Mouse (Mus musculus): ENCODE data around the gene Arhgef5. TPM values are rescaled to one million over a fixed set of nuclear protein-coding genes. Genes with fewer than 3 reads are reported as not detected.
A peak's percentile ranks its signal among the peaks of the same experiment; 100 is the strongest.
"Not testable (repeated sequence)": the region's sequence is repeated elsewhere in the genome, so short reads cannot be mapped to it uniquely, and the experiment has no call there.

The Arhgef5 gene
- polyA plus RNA-seq (2015; fragmentation: Nextera tagmentation; extraction: Ambion mirVana), result 2.6 and 3.3 TPM in 2 replicates

DNA sequence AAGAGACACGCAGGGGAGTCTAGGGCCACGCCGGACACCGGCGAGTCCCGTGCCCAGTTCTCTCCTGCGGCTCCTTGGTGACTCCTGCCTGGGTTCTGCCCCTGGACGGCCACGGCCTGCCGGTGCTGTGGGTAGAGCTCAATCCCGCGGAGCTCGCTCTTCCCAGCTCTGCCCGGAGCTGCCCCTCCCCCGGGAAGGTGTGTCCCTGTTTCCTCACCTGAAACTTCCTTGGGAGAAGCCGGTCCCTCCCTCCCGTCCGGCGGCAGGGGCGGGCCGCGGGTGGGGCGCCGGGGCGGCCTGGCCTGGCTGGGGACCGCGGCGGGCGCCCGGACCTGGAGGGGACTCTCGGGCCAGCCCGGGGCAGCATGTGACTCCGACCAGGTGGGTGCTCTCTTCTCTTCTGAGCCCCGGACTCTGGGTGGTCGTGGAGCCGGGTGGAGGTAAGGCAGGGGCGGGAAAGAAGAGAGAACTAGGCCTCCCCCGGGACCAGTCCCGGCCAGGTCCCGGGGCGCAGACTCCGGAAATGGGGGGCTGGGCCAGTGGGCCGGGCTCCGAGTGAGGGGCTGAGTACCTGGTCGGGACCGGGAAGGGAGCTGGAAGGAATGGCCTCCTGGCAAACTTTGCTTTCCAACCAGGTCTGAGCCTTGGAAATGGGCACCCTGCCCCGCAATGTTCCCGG lies at the start of gene Arhgef5:
Gene Arhgef5 (plus strand): TSS at position 220 of the 679 bp plus-strand sequence.
- Histone ChIP-seq H3K27me3 (peaks cover 35% of the 10 kb centered on the region), H3K27ac (replicated peaks) (peak within 1 kb of the TSS; percentile 34; the same call in 1 of the 2 replicates), H3K4me3 (peak within 1 kb of the TSS; percentile 49), H3K9me3 (no peaks in the 10 kb centered on the region), H3K4me2 (peak within 1 kb of the TSS; percentile 88), H3K4me1 (replicated peaks) (peaks cover 12% of the 10 kb centered on the region), H3K36me3 (no peaks in the 10 kb centered on the region), H3K9ac (peak within 1 kb of the TSS; percentile 68)
- ATAC-seq (ENCODE audit: low read depth), result peak; percentile 65
- WGBS, result 1% methylated on average over 43 of the region's 48 CpGs

DNA sequence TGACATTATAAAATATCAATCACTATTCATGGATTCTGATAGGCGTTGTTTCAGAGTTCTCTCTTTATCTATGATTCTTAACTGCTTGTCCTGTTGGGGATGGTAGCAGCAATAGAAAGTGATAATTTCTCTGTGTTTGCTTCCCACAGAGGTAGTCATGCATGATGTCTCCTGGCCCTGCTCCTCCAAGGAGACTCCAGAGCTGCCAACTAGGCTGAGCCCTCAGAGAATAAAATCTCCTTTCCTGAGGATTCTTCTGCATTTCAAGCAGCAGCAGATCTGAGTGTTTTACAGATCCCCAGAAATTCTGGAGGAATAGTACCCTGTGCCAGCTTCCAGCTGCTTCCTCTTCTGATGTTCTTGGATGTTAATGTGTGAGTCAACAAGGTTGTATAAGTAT lies 34.1 kb upstream of the Arhgef5 start, which contains the start of gene Olfr47:
Gene Olfr47 (plus strand): TSS at position 275 of the 400 bp plus-strand sequence.
- ATAC-seq (ENCODE audit: low read depth); H3K9me3 ChIP-seq; H3K36me3 ChIP-seq; H3K4me1 ChIP-seq (replicated peaks); H3K9ac ChIP-seq; H3K27ac ChIP-seq (replicated peaks); H3K27me3 ChIP-seq; H3K4me3 ChIP-seq; H3K4me2 ChIP-seq: not testable (repeated sequence)
- WGBS, result 93% methylated on average over 1 of the region's 1 CpGs

GRCm38 (mm10) chr6:43242061-43242460 lies 23.3 kb upstream of the Arhgef5 start:
- H3K27me3 ChIP-seq, result no peaks in the 10 kb centered on the region
- H3K4me1 ChIP-seq (replicated peaks), result no peaks in the 10 kb centered on the region
- no peaks in the 10 kb centered on the region for H3K36me3 ChIP-seq
- ATAC-seq (ENCODE audit: low read depth), result no peak
- no peak overlapping the region for H3K4me2 ChIP-seq
- H3K27ac ChIP-seq (replicated peaks), result no peak overlapping the region
- H3K9ac ChIP-seq, result no peak overlapping the region
- H3K4me3 ChIP-seq, result no peak overlapping the region
- WGBS, result 16% methylated on average over 4 of the region's 4 CpGs
- H3K9me3 ChIP-seq, result no peaks in the 10 kb centered on the region

- WGBS, result 72% methylated on average over 3 of the region's 3 CpGs
- Histone ChIP-seq H3K4me3 (no peak overlapping the region), H3K9me3 (no peaks in the 10 kb centered on the region), H3K27me3 (no peaks in the 10 kb centered on the region), H3K4me2 (no peak overlapping the region), H3K36me3 (no peaks in the 10 kb centered on the region), H3K27ac (replicated peaks) (no peak overlapping the region), H3K9ac (no peak overlapping the region), H3K4me1 (replicated peaks) (no peaks in the 10 kb centered on the region)
- ATAC-seq (ENCODE audit: low read depth), result no peak
These were observed 18.0 kb upstream of the Arhgef5 start for GRCm38 (mm10) chr6:43247396-43247795.

DNA sequence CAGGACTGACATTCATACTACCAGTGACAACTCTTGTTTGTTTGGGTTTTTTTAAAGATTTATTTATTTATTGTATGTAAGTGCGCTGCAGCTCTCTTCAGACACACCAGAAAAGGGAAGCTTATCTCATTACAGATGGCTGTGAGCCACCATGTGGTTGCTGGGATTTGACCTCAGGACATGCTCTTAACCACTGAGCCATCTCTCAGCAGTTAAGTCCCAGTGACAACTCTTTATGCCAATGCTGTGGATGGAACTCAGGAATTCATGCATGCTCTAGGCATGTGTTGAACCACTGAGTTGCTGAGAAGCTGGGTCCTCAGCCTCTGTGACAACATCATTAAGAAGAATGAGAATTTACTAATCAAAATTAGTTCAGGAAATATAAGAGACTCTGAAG lies 12.4 kb upstream of the Arhgef5 start:
- H3K9ac ChIP-seq, result no peak overlapping the region
- H3K9me3 ChIP-seq, result no peaks in the 10 kb centered on the region
- ATAC-seq (ENCODE audit: low read depth), result no peak
- H3K4me1 ChIP-seq (replicated peaks), result no peaks in the 10 kb centered on the region
- H3K36me3 ChIP-seq, result no peaks in the 10 kb centered on the region
- no peak overlapping the region for H3K4me3 ChIP-seq
- H3K4me2 ChIP-seq, result no peak overlapping the region
- no peak overlapping the region for H3K27ac ChIP-seq (replicated peaks)
- no peaks in the 10 kb centered on the region for H3K27me3 ChIP-seq
- WGBS, result 97% methylated on average over 1 of the region's 1 CpGs

GRCm38 (mm10) chr6:43254193-43254926 lies 11.0 kb upstream of the Arhgef5 start:
- 70% methylated on average over 7 of the region's 7 CpGs for WGBS
- H3K4me2 ChIP-seq, result no peak overlapping the region
- no peaks in the 10 kb centered on the region for H3K4me1 ChIP-seq (replicated peaks)
- no peaks in the 10 kb centered on the region for H3K36me3 ChIP-seq
- no peaks in the 10 kb centered on the region for H3K9me3 ChIP-seq
- no peak overlapping the region for H3K4me3 ChIP-seq
- ATAC-seq (ENCODE audit: low read depth), result no peak
- H3K27me3 ChIP-seq, result no peaks in the 10 kb centered on the region
- no peak overlapping the region for H3K9ac ChIP-seq
- H3K27ac ChIP-seq (replicated peaks), result no peak overlapping the region

DNA sequence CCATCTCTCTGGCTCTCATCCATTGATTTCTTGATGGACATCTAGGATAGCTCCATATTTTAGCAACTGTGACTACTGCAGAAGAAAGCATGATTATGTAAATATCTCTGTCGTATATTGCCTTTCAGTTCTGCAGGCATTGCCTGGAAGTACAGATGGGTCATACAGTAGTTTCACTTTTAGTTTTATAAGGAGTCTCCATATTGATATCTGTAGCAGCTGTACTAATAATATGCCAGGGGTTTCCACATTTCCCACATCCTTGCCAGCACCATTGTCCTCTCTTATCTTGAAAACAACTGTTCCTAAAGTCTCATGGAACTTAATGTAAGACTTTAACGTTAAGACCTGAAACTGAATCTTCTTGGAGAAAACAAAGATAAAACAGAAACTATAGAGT lies 4.6 kb upstream of the Arhgef5 start:
- Histone ChIP-seq H3K9ac (no peak overlapping the region), H3K4me3 (no peak overlapping the region), H3K9me3 (no peaks in the 10 kb centered on the region), H3K27ac (replicated peaks) (no peak overlapping the region), H3K4me2 (no peak overlapping the region), H3K4me1 (replicated peaks) (peaks cover 7% of the 10 kb centered on the region), H3K36me3 (no peaks in the 10 kb centered on the region), H3K27me3 (peaks cover 19% of the 10 kb centered on the region)
- 77% methylated on average over 2 of the region's 2 CpGs for WGBS
- ATAC-seq (ENCODE audit: low read depth), result no peak

GRCm38 (mm10) chr6:43266356-43266755 lies 974 bp downstream of the Arhgef5 start:
- Histone ChIP-seq H3K4me2 (peak overlapping the region; percentile 88), H3K27ac (replicated peaks) (peak overlapping the region; percentile 34; the same call in 1 of the 2 replicates), H3K9ac (peak overlapping the region; percentile 68), H3K27me3 (peaks cover 35% of the 10 kb centered on the region), H3K9me3 (no peaks in the 10 kb centered on the region), H3K4me3 (peak overlapping the region; percentile 49), H3K4me1 (replicated peaks) (peaks cover 12% of the 10 kb centered on the region), H3K36me3 (no peaks in the 10 kb centered on the region)
- WGBS, result 7% methylated on average over 8 of the region's 8 CpGs
- peak; percentile 32; the same call in 1 of the 2 replicates for ATAC-seq (ENCODE audit: low read depth)

GRCm38 (mm10) chr6:43272597-43272996 lies 7.2 kb downstream of the Arhgef5 start:
- no peaks in the 10 kb centered on the region for H3K27me3 ChIP-seq
- H3K4me2 ChIP-seq, result no peak overlapping the region
- H3K36me3 ChIP-seq, result no peaks in the 10 kb centered on the region
- no peaks in the 10 kb centered on the region for H3K4me1 ChIP-seq (replicated peaks)
- H3K9me3 ChIP-seq, result no peaks in the 10 kb centered on the region
- H3K4me3 ChIP-seq, result no peak overlapping the region
- no peak for ATAC-seq (ENCODE audit: low read depth)
- H3K27ac ChIP-seq (replicated peaks), result no peak overlapping the region; the same call in 1 of the 2 replicates
- H3K9ac ChIP-seq, result no peak overlapping the region

GRCm38 (mm10) chr6:43274123-43274522 lies 8.7 kb downstream of the Arhgef5 start:
- Histone ChIP-seq H3K4me3 (no peak overlapping the region), H3K36me3 (no peaks in the 10 kb centered on the region), H3K27me3 (no peaks in the 10 kb centered on the region), H3K9me3 (no peaks in the 10 kb centered on the region), H3K4me1 (replicated peaks) (no peaks in the 10 kb centered on the region), H3K4me2 (no peak overlapping the region), H3K27ac (replicated peaks) (no peak overlapping the region), H3K9ac (no peak overlapping the region)
- no peak for ATAC-seq (ENCODE audit: low read depth)
- WGBS, result 83% methylated on average over 4 of the region's 4 CpGs

- Histone ChIP-seq H3K4me1 (replicated peaks) (no peaks in the 10 kb centered on the region), H3K27me3 (no peaks in the 10 kb centered on the region)
- no peak for ATAC-seq (ENCODE audit: low read depth)
These were observed 12.9 kb downstream of the Arhgef5 start for GRCm38 (mm10) chr6:43278247-43278646.

GRCm38 (mm10) chr6:43280481-43280880 lies 15.1 kb downstream of the Arhgef5 start:
- Histone ChIP-seq H3K4me3 (no peak overlapping the region), H3K27me3 (no peaks in the 10 kb centered on the region), H3K4me1 (replicated peaks) (no peaks in the 10 kb centered on the region), H3K9ac (no peak overlapping the region), H3K27ac (replicated peaks) (no peak overlapping the region), H3K4me2 (no peak overlapping the region), H3K36me3 (no peaks in the 10 kb centered on the region), H3K9me3 (no peaks in the 10 kb centered on the region)
- 90% methylated on average over 5 of the region's 5 CpGs for WGBS
- ATAC-seq (ENCODE audit: low read depth), result no peak

More at GRCm38 (mm10) chr6:43278247-43278646, 12.9 kb downstream of the Arhgef5 start:
- no peaks in the 10 kb centered on the region for H3K36me3 ChIP-seq
- no peak overlapping the region for H3K4me3 ChIP-seq
- H3K9ac ChIP-seq, result no peak overlapping the region
- H3K9me3 ChIP-seq, result no peaks in the 10 kb centered on the region
- no peak overlapping the region for H3K4me2 ChIP-seq
- H3K27ac ChIP-seq (replicated peaks), result no peak overlapping the region
